Mouse (Mus musculus) ES-Bruce4 (cell line): Measurements from ENCODE around the gene Ifit1bl2. TPM values are rescaled to one million over a fixed set of nuclear protein-coding genes. Genes with fewer than 3 reads are reported as not detected.
"Not testable (repeated sequence)": the region's sequence is repeated elsewhere in the genome, so short reads cannot be mapped to it uniquely, and the experiment has no call there.

Experiments
- H3K27ac ChIP-seq: 2 replicates; pipeline ENCODE4 v1.5.1; 2012; ENCODE audit warnings: low read length, inconsistent platforms; ENCODE audit not compliant: insufficient read depth
- H3K27me3 ChIP-seq: 2 replicates; pipeline ENCODE4 v1.6.1; 2012; ENCODE audit warnings: mild to moderate bottlenecking, low read length, inconsistent platforms; ENCODE audit not compliant: control insufficient read depth, poor library complexity, insufficient read depth, severe bottlenecking
- H3K36me3 ChIP-seq: 2 replicates; pipeline ENCODE4 v1.6.1; 2012; ENCODE audit warnings: inconsistent platforms, mild to moderate bottlenecking, low read length, moderate library complexity; ENCODE audit not compliant: control insufficient read depth, poor library complexity, insufficient read depth, severe bottlenecking
- H3K4me1 ChIP-seq: one replicate; pipeline ENCODE4 v1.8.1; 2011; ENCODE audit warnings: low read length; ENCODE audit not compliant: control insufficient read depth, insufficient read depth
- H3K4me3 ChIP-seq: 2 replicates; pipeline ENCODE4 v1.5.1; 2011; ENCODE audit warnings: low read depth, mild to moderate bottlenecking, low read length
- H3K9ac ChIP-seq: 2 replicates; pipeline ENCODE4 v1.6.1; 2012; ENCODE audit warnings: low read depth, mild to moderate bottlenecking, inconsistent platforms; ENCODE audit not compliant: poor library complexity, severe bottlenecking
- H3K9me3 ChIP-seq: replicated peaks from 2 replicates; pipeline ENCODE4 v1.6.1; 2012; ENCODE audit warnings: mild to moderate bottlenecking, low read length, inconsistent platforms; ENCODE audit not compliant: control insufficient read depth, poor library complexity, insufficient read depth, severe bottlenecking
- CTCF ChIP-seq: IDR thresholded peaks from one replicate; pipeline ENCODE4 v1.8.1; 2011; ENCODE audit warnings: low read depth, low read length
- EP300 ChIP-seq: IDR thresholded peaks from 2 replicates; pipeline ENCODE4 v1.6.1; 2011; ENCODE audit warnings: low read depth, low read length; ENCODE audit not compliant: insufficient read depth
- POLR2A ChIP-seq: IDR thresholded peaks from one replicate; pipeline ENCODE4 v1.8.1; 2011; ENCODE audit warnings: low read length; ENCODE audit not compliant: insufficient read depth
- polyA plus RNA-seq: library from polyadenylated mRNA; stranded (reverse); fragments of >200 nt; gene quantifications from 2 replicates; pipeline ENCODE4 v1.2.4, GENCODE M21; 2011; ENCODE audit warnings: low read depth; ENCODE audit not compliant: missing spikeins, insufficient read depth, insufficient read length

The Ifit1bl2 gene
- polyA plus RNA-seq, 1 experiment = not detected

DNA sequence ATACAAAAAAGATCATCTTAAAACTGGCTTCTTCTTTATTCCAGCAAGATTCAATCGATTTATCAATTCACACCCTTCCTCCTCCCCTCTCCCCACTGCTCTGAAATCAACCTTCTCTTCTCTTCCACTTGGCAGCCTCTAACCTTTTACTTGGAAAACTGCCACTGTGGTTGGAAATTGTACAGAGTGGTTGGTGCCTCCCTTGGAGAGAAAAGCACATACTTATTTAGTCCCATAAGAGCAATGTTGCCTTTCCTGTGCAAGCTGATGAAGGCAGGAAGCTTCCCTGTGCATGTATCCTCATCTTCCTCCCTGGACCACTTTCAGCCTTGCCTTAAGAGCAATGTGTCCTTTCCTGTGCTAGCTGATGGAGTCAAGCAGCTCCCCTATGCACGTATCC is 42.2 kb downstream of the Ifit1bl2 start:
- Histone ChIP-seq H3K9ac (no peak overlapping the region), H3K4me3 (no peak overlapping the region), H3K4me1 (no peaks in the 10 kb centered on the region), H3K27me3 (no peaks in the 10 kb centered on the region), H3K27ac (no peak overlapping the region), H3K36me3 (no peaks in the 10 kb centered on the region), H3K9me3 (no peaks in the 10 kb centered on the region)
- TF ChIP-seq CTCF (no peak), EP300 (no peak), POLR2A (no peak)

- no peak overlapping the region for H3K9ac ChIP-seq
- H3K27me3 ChIP-seq = no peaks in the 10 kb centered on the region
Measured at GRCm38 (mm10) chr19:34596811-34597210, 43.7 kb downstream of the Ifit1bl2 start.

DNA sequence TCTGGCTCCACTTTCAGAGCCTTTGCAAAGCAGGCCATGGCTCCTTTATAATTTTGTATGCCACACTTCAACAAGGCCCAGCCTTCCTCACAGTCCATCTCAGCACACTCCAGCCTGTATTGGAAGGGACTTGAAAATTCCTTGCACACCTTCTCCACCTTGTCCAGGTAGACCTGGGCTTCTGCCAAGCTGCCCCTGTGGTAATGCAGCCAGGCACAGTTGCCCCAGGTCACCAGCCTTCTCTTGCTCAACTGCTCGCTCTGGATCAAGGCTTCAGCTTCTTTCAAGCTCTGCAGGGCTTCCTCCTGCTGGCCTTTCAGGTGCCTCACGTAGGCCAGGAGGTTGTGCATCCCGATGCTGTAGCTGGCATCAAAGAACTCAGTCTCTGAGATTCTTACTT is 46.0 kb downstream of the Ifit1bl2 start:
- H3K9me3 ChIP-seq, H3K36me3 ChIP-seq, H3K27ac ChIP-seq, H3K9ac ChIP-seq, H3K27me3 ChIP-seq, H3K4me3 ChIP-seq, H3K4me1 ChIP-seq: not testable (repeated sequence)

More at GRCm38 (mm10) chr19:34596811-34597210, 43.7 kb downstream of the Ifit1bl2 start:
- no peak for TF ChIP-seq CTCF
- Histone ChIP-seq H3K4me3 (no peak overlapping the region), H3K4me1 (no peaks in the 10 kb centered on the region), H3K27ac (no peak overlapping the region), H3K36me3 (no peaks in the 10 kb centered on the region), H3K9me3 (no peaks in the 10 kb centered on the region)

DNA sequence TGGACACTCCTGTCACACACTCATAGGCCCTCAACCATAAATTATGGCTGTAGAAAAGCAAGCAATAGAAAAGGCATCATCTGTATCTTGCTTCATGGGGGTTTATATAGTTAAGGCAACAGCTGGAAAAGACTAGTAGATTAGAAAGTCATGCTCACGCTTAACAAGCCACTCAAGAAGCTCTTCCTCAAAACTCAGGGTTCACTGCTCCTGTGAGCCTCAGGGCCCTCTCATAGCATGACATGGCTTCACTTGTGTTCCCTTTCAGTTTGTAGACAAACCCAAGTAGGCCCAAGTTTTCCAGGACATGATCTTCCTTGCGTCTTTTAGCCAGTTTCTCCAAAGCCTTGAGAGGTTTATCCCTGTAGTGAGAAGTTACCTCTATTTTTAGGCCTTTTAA is 47.1 kb downstream of the Ifit1bl2 start:
- Histone ChIP-seq H3K9me3 (no peaks in the 10 kb centered on the region), H3K36me3 (no peaks in the 10 kb centered on the region), H3K27ac (no peak overlapping the region), H3K27me3 (no peaks in the 10 kb centered on the region), H3K9ac (no peak overlapping the region), H3K4me3 (no peak overlapping the region), H3K4me1 (no peaks in the 10 kb centered on the region)
- TF ChIP-seq EP300 (no peak), CTCF (no peak), POLR2A (no peak)

GRCm38 (mm10) chr19:34588959-34589358 is 51.6 kb downstream of the Ifit1bl2 start:
- Histone ChIP-seq H3K9ac (no peak overlapping the region), H3K4me3 (no peak overlapping the region), H3K27me3 (no peaks in the 10 kb centered on the region), H3K27ac (no peak overlapping the region), H3K9me3 (no peaks in the 10 kb centered on the region), H3K4me1 (no peaks in the 10 kb centered on the region), H3K36me3 (no peaks in the 10 kb centered on the region)
- TF ChIP-seq POLR2A (no peak), EP300 (no peak), CTCF (no peak)

GRCm38 (mm10) chr19:34587898-34588692 is 52.4 kb downstream of the Ifit1bl2 start:
- H3K27ac ChIP-seq = not testable (repeated sequence)

DNA sequence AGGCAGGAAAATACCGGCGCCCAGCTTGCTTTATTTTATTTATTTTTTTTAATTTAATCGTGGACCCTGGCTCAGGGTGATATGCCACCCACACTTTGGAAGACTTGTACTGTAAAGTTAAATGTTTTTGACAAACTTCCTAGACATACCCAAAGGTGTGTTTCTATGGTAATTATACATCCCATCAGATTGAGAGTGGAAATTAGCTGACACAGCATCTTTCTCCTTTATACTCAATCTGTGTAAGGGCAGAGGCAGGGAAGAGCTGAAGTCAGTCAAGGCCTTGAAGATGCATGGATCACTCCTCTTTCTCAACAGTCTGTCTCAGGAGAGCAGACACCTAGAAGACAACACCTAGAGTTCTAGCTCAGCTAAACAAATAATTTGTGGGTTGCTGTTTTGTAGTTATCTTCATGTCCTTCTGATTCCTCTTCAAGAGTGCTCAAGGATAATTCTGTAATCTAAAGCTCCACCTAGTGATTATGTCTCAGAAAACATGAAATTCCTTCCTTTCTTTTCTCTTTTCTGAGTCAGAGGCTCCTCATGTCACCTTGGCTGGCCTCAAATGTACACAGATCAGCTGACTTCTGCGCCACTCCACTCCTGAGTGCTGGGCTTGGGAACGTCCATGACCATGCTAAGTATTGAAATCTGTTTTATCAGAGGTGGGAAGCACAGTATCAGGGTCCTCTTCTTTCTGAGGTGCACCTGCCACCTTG is 54.6 kb downstream of the Ifit1bl2 start:
- not testable (repeated sequence) for H3K36me3 ChIP-seq, H3K9ac ChIP-seq, H3K4me3 ChIP-seq, H3K27me3 ChIP-seq, H3K9me3 ChIP-seq, H3K27ac ChIP-seq, H3K4me1 ChIP-seq

More at GRCm38 (mm10) chr19:34587898-34588692, 52.4 kb downstream of the Ifit1bl2 start:
- H3K9me3 ChIP-seq, H3K36me3 ChIP-seq, H3K4me3 ChIP-seq, H3K27me3 ChIP-seq, H3K9ac ChIP-seq, H3K4me1 ChIP-seq: not testable (repeated sequence)

DNA sequence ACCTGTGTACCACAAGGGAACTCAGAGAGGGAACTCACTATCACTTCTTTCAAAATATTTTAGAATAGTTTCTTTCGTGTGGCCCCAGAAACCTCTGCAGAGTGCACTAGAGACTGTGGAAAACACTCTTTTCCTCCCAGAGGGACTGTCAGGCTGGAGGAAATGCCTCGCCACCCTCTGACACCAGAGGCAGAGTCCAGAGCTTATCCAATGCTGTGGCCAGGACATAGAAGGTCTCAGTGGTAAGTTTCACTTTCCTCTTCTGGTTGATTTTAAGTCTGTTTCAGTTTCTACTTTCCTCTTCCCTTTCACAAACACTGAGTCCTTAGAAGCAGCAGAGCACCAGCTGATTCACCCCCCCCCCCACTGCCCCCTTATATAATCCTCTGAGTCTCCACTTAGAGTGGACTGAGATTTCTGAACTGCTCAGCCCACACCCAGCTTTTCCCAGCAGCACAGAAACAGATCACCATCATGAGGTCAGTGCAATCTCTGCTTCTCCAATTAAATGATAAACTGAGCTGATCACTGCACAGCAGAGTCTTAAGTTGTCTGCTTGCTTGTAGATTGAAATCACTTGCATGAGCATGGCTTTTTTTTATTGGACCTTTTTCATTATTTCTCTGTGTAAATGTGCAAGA is 57.3 kb downstream of the Ifit1bl2 start, which contains the start of gene Ifit3:
Gene Ifit3 (plus strand): TSS at position 406 of the 641 bp plus-strand sequence.
- H3K36me3 ChIP-seq, H3K9me3 ChIP-seq: not testable (repeated sequence)

GRCm38 (mm10) chr19:34582696-34583095 is 57.8 kb downstream of the Ifit1bl2 start:
- H3K9me3 ChIP-seq, H3K4me3 ChIP-seq, H3K27ac ChIP-seq, H3K9ac ChIP-seq, H3K36me3 ChIP-seq, H3K27me3 ChIP-seq, H3K4me1 ChIP-seq: not testable (repeated sequence)

More for the DNA sequence above, 57.3 kb downstream of the Ifit1bl2 start, which contains the start of gene Ifit3:
- not testable (repeated sequence) for H3K27ac ChIP-seq, H3K9ac ChIP-seq, H3K4me1 ChIP-seq, H3K4me3 ChIP-seq, H3K27me3 ChIP-seq
